Mouse (Mus musculus): ENCODE results near the gene Edc3.

- TF ChIP-seq CTCF (IDR thresholded peaks at IDR 0.05; ENCODE audit: low read depth) (no peak), EP300 (IDR thresholded peaks at IDR 0.05; ENCODE audit: low read depth) (no peak)
These were observed 25.3 kb downstream of the Edc3 start for GRCm38 (mm10) chr9:57733606-57734005.

Measured in liver, embryonic 14.5 days (tissue).